Mouse (Mus musculus): ENCODE data around the gene Unc79.

Gene Unc79

DNA sequence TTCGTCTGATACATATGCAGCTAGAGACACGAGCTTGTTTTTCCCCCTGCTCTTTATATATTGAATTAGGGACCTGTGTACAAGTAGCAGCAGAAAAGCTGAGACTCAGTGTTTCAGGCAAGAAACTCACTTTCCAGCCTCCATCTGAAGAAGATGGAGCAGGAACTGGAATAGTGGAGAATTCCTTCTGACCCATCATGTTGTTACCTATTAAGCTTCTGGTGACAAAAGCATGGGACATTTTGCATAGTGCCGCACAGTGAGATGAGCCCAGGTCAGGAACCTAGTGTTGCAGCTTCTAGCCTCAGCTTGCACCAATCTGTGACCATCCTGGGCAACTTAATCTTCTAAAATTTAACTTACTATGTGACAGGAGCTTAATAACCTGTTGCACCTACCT is 92.7 kb downstream of the Unc79 start:
- no peak for DNase-seq (ENCODE audit: low spot score in 2 of 2)

DNA sequence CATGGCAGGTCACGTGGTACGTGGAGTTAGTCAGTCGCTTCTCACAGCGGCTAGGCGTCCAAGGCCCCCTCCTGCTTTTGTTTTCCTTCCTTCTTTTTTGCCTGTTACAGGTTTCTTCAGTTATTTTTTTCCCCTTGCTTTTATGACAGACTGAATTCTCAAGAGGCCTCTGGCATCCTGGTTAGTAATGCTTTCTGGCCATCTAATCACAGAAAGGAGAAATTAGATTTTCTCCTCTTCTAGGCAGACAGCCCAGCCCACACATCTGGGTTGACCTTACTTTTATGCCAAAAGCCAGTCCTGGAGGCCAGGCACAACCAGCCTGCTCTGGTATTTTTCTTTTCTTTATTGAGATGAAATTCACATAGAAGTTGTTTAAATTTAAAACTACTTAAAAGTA is 94.1 kb downstream of the Unc79 start:
- no peak for DNase-seq (ENCODE audit: low spot score in 2 of 2)

DNA sequence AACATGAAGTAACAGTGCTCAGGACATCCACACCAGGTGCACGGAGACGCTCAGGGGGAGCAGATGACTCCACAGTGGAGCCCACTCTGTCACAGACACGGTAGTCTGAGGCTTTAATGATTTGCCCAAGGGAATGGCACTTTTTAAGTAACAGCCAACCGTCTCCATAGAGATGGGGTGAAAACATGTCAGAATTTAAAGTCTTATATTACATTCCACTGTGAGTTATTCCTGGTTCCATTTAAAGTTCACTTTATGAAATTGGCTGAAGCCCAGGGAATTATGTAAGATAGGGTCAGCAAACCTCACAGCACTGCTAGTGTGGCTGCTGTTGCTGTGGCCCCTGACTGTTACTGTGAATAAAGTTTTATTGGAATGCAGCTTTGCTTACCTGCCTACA is 95.8 kb downstream of the Unc79 start:
- no peak for DNase-seq (ENCODE audit: low spot score in 2 of 2)

DNA sequence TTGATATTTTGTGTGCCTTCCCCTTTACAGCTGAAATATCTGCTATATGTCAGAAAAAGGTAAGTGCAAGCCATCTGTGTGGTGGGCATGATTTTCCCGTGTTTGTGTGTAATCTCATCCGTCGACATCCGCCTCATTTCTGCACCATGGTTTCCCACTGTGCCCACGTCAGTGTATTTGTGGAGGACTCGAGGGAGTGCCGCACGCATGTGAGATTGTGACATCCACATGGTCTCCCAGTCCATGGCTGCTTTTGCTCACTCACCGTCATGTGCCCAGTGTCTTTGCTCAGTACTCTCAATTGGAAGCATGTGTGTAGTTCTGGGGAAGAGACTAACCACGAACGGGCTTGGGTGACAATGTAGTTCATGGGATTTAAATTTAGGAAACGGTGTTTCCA is 101.2 kb downstream of the Unc79 start:
- DNase-seq (ENCODE audit: low spot score in 2 of 2) = no peak

DNA sequence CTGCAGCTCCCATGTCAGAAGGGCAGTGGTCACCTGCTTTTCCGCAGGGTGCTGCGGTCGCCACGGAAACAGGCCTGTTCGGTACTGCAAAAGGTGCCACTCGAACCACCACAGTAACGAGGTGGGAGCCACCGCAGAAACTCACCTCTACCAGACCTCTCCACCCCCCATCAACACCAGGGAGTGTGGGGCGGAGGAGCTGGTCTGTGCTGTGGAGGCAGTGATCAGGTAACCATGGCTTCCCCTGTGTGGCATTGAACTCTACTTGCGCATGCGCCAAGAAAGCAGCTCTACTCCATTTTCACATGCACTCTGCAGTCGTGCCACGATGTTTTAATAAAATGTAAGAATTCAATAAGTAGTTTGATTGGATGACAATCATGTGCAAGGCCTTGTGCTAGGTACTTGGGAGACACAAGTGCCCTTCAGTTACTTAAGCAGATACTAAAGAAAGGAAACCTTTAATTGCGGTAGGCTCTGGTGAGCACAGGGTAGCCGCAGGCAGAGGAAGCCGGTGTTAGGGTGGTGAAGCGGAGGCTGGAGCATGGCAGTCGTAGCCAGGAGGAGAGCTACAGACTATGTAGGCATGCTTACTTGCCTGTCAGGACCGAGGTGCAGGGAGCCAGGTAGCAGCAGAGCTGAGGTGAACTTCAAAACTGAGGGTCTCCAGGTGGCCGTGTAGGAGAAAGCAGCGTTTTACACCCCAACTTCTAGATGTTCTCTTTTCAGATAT is 110.8 kb downstream of the Unc79 start:
- DNase-seq (ENCODE audit: low spot score in 2 of 2) = no peak

DNA sequence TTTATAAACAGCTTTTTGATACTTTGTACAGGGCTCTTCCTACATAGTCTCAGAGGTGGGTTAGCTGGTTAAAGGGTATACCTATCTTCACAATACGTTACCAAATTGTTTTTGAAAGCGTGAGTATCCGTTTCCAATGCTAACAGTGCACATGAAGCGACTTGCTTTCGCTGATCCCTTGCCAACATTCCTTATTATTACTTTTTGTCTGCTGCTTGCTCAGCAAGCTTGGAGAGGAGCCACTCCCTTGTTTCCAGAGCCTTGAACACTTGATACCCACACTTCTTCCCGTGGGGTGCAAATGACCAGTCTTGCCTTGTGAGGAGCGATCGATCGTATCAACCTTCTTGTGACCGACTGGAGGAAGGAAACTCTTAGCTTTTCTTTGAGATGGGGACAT is 112.1 kb downstream of the Unc79 start:
- DNase-seq (ENCODE audit: low spot score in 2 of 2) = no peak

DNA sequence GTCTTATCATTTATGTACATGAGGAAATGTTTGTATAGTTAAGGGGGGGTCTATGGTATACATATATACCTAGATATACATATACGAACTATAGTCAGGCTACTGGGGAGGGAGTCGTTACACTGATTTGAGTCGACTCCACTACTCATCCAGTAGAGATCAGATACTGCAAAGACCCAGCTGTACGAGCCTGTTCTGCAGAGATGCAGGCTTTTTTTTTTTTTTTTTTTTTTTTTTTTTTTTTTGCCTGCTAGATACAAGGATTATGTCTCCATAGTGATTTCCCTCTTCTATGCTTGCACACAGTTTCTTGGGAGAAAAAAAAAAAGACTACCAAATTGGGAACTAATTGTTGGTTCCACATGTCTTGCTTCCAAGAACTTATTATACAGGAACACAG is 113.5 kb downstream of the Unc79 start:
- DNase-seq (ENCODE audit: low spot score in 2 of 2) = no peak

DNA sequence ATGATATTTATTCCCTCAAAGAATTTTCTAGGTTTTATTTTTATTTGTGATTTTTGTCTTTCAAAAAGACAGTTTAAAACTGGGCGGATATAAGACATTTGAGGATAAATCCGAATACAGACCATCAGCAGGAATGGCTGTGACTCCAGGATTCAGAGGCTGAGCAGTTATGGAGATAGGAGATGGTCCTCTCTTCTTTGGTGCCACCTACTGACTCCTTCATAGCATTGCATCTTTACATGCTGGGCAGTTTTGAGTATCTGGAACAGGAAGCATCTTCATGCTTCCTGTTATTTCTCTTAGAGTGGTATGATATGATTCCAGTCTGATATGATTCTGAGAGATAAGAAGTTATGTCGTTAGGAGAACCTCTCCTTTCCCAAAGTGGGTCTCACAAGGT is 116.3 kb downstream of the Unc79 start:
- DNase-seq (ENCODE audit: low spot score in 2 of 2) = peak in 1 of 2 experiments; percentile 35

DNA sequence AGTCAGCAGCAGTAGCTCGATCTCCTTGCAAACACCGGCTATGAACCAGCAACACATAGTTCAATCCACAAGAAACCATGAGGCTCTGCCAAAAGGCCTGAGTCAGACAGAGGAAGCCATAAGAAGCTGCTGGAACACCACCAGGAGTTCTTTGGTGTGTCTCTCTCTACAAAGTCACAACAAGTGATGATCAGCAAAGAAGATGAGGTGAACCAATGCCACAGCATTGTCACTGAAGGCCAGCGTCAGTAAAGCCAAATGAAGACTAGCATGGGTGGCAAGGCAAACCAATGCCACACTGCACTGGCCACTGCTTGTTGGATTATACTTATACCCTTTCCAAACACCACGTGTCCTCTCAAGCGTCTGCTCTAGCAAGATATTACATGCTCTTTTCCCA is 119.5 kb downstream of the Unc79 start:
- no peak for DNase-seq (ENCODE audit: low spot score in 2 of 2)

DNA sequence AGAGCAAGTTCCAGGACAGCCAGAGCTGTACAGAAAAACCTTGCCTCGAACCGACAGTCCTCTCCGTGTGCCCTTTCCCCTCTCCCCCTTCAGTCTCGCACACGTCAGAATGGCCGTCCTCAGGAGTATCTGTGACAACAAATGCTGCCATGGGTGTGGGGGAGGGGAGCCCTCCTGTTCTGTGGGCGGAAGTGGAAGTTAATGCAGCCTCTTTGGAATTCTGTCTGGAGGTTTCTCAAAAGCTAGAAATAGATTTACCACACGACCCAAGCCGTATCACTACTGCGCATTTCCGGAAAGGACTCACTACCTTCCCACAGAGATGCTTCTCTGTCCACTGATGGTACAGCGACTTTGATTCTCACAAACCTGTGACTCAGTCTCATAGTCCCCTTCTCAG is 120.9 kb downstream of the Unc79 start:
- peak in 1 of 2 experiments; percentile 40 for DNase-seq (ENCODE audit: low spot score in 2 of 2)

DNA sequence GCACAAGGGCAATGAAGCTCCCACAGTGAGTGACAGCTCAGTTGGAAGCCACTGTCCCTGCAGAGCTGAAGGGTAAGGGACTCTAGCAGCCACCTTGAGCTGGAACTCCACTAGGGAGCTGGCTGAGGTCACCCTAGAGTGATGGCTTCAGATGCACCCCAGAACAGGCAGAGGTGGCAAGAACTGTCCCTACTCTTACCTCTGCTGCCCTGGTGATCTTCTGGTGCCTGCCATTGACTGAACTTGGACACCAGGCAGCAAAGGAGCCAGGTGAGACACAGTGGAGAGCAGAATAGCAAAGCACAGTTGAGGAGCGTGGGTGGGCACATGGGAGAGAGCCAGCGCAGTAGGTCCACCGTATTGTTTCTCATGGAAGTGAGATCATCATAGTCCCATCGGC is 125.3 kb downstream of the Unc79 start:
- no peak for DNase-seq (ENCODE audit: low spot score in 2 of 2)

DNA sequence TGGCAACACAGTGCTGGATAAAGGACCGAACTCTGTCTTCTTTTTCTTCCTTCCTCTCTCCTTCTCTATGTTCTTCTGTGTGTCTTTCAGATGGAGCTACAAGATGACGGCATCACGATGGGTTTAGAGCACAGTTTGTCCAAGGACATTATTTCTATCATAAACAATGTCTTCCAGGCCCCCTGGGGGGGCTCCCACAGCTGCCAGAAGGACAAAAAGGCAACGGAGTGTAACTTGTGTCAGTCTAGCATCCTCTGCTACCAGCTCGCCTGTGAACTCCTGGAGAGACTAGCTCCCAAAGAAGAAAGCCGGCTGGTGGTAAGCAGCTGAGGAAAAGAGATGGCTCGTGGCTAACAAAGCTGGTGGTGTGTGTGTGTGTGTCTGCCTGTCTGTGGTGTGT is 130.1 kb downstream of the Unc79 start:
- no peak for DNase-seq (ENCODE audit: low spot score in 2 of 2)

DNA sequence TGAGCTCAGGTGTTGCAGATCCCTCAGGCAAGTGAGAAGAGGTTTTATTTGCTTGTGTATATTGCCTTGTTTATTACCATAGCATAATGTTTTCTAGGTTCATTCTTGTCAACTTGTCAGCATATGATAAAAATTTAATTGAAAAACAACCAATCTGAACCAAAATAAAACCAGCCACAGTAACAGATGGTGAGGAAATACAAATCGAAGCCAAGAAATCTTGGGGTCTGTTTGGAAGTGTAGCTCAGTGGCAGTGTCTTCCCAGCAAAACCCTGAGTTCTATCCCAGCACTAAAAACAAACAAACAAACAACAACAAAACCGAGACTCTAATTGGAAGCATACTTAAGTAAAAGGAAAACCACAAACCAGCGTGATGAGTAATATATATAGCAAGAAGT is 131.4 kb downstream of the Unc79 start:
- no peak for DNase-seq (ENCODE audit: low spot score in 2 of 2)

DNA sequence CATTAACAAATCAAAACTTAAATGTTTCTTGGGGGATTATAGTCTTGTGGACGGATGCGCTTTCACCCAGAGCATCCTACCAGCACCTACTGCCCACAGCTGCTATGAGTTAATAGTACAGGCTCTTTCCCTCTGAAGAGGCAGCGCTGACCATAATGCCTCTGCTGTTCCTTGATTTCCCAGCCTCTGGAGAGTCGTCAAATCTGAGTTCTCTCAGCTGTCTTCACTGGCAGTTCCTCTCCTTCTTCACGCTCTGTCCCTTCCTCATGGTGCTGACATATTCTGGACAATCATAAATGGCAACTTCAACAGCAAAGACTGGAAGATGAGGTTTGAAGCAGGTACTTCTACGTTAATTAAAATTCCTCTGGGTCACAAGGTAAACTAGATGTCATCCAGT is 143.2 kb downstream of the Unc79 start:
- DNase-seq (ENCODE audit: low spot score in 2 of 2) = no peak

DNA sequence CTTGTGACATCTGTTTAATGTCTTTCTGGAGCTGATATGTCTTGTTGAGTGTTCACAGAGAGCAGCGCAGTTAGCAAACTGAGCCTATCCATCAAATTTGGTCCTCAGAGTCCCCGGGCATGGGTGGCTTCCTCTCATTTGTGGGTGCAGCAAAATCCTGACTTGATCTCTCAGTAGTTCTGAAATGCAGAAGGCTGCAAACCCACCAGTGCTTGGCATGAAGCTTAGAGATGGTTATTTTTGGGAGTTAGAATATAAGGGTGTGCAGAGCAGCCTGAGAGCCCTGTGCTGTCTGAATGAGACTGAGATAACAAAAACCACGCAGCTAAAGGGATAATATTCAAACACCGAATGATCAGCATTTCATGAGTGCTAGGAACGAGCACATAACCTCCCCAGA is 146.5 kb downstream of the Unc79 start:
- DNase-seq (ENCODE audit: low spot score in 2 of 2) = no peak

DNA sequence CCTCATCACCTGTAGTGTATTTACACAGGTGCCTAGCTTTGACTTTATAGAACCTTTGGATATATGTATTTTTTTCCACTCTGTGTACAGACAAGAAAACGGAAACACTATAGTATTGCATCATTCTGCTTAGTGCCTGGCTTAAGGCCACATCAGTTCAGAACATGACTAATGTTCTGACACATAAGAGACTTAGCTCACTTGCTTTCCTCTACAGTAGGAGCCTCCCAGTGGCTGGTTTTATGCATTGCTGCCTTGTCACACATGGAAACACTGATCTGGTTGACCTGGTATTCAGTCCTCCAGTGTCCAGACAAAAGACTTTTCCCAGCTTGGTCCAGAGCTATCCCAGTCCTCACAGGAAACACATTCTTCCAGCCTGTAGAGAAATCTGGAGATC is 150.5 kb downstream of the Unc79 start:
- peak in 1 of 2 experiments; percentile 33 for DNase-seq (ENCODE audit: low spot score in 2 of 2)

DNA sequence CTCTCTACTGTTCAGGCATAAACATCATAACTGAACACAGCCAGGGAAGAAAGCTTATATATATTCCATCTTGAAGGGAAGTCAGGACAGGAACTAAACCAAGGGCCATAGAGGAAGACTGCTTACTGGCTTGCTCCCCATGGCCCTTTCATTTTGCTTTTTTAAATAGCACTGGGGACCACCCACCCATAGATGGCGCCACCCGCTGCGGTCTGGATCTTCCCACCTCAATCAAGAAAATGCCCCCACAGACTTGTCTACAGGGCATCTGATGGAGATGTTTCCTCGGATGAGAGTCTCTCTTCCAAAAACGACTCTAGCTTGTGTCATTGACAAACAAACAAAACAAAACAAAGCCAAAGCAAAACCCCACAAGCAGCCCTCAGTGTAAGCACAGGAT is 151.4 kb downstream of the Unc79 start:
- no peak for DNase-seq (ENCODE audit: low spot score in 2 of 2)

DNA sequence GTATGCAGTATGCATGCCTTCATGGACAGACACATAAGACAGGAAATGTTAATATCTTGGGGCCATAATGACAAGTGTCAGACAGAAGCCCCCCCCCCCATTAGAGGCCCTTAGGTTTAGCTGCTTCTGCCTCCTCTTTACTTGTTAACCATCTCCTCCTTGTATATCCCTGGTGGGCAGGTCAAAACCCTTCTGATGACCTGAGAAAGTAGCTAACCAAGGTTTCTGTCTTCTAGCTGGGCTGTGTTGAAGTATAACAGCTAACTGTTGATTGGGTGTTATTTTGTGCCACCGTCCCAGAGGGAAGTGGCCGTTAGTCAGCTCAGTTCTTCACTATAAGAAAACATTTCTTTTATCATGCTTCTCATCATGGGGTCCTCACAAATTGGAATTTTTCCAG is 154.4 kb downstream of the Unc79 start:
- no peak for DNase-seq (ENCODE audit: low spot score in 2 of 2)

DNA sequence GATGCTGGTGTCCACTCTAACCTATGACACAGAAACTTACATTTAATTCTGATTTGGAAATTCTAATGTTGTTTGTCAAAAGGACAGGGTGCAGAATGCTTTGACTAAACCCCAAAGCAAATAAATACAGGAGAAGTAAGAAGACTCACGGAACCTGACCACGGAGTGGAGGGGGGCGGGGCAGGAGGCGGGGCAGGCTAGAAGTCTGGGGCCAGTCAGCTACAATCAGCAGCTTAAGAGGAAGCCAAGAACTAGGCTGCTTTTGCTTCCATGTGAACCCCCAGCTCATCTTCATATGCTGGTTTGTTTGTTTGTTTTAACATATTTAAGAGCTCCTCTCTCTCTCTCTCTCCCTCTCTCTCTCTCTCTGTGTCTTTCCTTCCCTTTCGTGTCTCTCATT is 154.9 kb downstream of the Unc79 start:
- no peak for DNase-seq (ENCODE audit: low spot score in 2 of 2)

DNA sequence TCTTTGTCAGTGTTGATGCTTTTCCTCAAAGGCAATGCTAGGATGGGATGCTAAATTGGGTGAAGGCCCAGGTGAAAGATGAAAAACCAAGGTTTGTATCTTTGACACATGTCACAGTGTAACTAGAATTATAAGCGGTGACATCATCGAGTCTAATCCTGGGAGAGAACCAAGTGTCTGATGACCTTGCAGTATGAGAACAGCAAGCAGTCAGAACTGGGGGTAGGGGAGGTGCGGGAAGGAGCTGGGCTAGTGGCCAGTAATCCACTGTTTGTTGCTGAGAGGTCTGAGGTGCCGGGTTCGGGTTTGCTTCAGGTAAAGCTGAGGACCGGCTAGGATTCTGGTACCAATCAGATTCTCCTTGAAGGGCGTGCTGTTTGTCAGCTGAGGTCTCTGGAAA is 160.6 kb downstream of the Unc79 start:
- no peak for DNase-seq (ENCODE audit: low spot score in 2 of 2)

DNA sequence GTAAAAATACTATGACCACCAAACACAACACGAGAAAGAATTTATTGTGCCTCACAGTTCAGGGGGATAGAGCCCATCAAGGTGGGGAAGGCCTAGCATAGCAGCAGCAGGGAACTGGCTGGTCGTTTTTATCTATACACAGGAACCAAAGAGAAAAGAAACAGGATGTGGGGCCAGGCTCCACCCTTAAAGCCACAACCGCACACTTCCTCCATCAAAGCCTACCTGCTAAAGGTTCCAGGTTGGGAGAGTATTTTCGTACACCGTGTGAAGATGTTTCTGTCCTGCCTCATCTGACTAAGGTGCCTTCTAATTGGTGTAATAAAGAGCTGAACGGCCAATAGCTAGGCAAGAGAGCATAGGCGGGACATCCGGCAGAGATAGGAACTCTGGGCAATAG is 168.0 kb downstream of the Unc79 start:
- DNase-seq (ENCODE audit: low spot score in 2 of 2) = no peak

DNA sequence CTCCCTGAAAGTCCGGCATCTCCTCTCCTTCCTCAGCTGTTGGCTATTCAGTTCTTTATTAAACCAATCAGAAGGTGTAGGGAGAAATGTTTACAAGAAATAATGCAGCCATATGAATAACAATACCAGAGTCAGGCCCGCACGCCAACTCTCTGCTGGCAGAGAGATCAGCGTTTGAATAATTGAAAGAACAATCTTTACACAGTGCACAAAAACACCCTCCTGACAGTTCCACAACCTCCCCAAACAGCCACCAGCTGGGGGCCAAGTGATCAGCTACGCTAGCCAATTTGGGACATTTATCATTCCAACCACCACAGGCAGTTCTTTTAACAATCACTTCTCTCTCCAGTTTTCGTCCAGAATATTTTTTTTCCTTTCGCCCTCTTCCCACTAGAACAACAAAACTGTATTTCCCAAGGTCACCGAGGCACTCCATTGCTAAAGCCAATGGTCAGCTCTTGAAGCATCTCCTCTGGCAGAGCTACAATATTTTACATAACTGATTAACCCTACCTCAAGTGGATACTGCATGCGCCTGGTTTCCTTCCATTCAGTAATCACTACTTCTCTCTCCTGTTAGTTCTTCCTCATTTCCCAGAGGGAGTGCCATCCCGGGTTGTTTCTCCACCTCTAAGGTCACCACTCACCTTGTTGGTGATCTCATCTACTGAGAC is 169.0 kb downstream of the Unc79 start:
- DNase-seq (ENCODE audit: low spot score in 2 of 2) = no peak

DNA sequence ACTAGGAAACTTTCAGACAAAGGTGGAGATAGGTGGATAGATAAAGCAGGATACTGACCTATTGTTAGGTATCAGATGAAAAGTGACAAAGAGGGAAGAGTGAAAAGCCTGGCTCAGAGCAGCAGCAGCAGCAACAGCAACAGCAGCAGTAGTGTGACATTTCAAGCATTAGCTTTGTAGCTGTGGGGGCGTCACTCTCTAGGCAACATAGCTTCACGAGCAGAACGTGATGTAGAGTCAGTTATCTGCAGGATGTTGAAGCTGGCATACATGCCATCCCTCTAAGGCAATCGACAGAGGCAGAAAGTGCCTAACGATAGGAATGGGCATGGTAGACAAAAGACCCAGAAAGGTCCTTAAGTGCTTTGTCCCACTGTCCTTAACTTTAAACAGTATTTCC is 173.3 kb downstream of the Unc79 start:
- peak in 1 of 2 experiments; percentile 28 for DNase-seq (ENCODE audit: low spot score in 2 of 2)

DNA sequence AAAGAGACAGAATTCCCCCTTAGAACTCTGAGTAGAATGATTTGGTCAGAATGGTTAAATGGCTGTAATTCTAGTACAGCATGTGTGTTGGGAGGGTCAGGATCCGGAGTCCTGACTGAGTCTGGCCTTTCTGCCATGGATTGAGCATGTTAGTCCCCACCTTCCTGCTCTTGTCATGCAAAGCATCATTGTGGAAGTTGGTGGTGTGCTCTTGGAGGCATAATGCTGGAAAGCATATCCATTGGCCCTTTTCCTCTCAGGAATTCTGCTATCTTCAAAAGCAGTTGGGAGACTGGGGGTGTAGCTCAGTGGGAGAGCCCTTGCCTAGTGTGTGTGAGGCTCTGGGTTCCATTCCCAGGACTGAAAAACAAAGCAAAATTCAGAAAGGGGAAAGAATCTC is 175.2 kb downstream of the Unc79 start:
- DNase-seq (ENCODE audit: low spot score in 2 of 2) = no peak

All from left cerebral cortex, adult 9 months (tissue).